Mouse (Mus musculus) G1E (cell line): Measurements from ENCODE around the gene Lrrc55. TPM values are rescaled to one million over a fixed set of nuclear protein-coding genes. Genes with fewer than 3 reads are reported as not detected.

Source experiments
- ATAC-seq: 2 replicates; pipeline ENCODE4 v1.8.0; 2016; ENCODE audit warnings: mild to moderate bottlenecking; ENCODE audit not compliant: insufficient number of reproducible peaks, poor library complexity, low FRiP score, severe bottlenecking; ENCODE audit errors: extremely low read depth
- DNase-seq: peaks from one replicate; pipeline ENCODE4 v3.0.0; 2012; ENCODE audit warnings: low spot score
- H3K27me3 ChIP-seq: 2 replicates; pipeline ENCODE4 v1.6.1; 2012; ENCODE audit warnings: mild to moderate bottlenecking, low read length, inconsistent platforms; ENCODE audit not compliant: insufficient read depth
- H3K36me3 ChIP-seq: replicated peaks from 2 replicates; pipeline ENCODE3; 2012; ENCODE audit warnings: mild to moderate bottlenecking, inconsistent platforms
- H3K4me1 ChIP-seq: 2 replicates; pipeline ENCODE4 v1.6.1; 2012; ENCODE audit warnings: low read depth, low read length, inconsistent platforms, mixed read lengths; ENCODE audit not compliant: insufficient read depth
- H3K4me3 ChIP-seq: 2 replicates; pipeline ENCODE4 v1.5.1; 2012; ENCODE audit warnings: low read depth, mild to moderate bottlenecking, inconsistent platforms, low read length, moderate library complexity, mixed read lengths
- H3K9me3 ChIP-seq: replicated peaks from 2 replicates; pipeline ENCODE4 v1.6.1; 2012; ENCODE audit warnings: inconsistent platforms
- CTCF ChIP-seq: IDR thresholded peaks from 2 replicates; pipeline ENCODE4 v1.5.1; 2012; ENCODE audit warnings: low read depth, low read length, inconsistent platforms, mixed read lengths
- GATA1 ChIP-seq: IDR thresholded peaks from 2 replicates; pipeline ENCODE4 v1.6.1; 2012; ENCODE audit warnings: borderline replicate concordance, low read length, inconsistent platforms, mixed read lengths
- GATA2 ChIP-seq: IDR thresholded peaks from 2 replicates; pipeline ENCODE4 v1.6.1; 2012; ENCODE audit warnings: low read depth, low read length, inconsistent platforms, borderline replicate concordance
- POLR2AphosphoS5 ChIP-seq: IDR thresholded peaks from 2 replicates; pipeline ENCODE4 v1.6.1; 2012; ENCODE audit warnings: low read depth, low read length, inconsistent platforms; ENCODE audit not compliant: insufficient replicate concordance
- TAL1 ChIP-seq: conservative IDR thresholded peaks from 2 replicates; pipeline ENCODE4 v1.6.1; 2012; ENCODE audit warnings: low read depth, low read length, inconsistent platforms, mixed read lengths
- polyA plus RNA-seq: library from polyadenylated mRNA; stranded (reverse); fragments of >175 nt; gene quantifications from 2 replicates; pipeline ENCODE4 v1.2.3, GENCODE M21; 2012
- total RNA-seq, 2 experiments: library from RNA; stranded (forward) in 1 of 2; stranded (reverse) in 1 of 2; fragments of 200-1000 nt in 1 of 2; fragments of >200 nt in 1 of 2; fragmentation: Nextera tagmentation in 1 of 2; gene quantifications; 2 replicates each; pipeline ENCODE4 v1.2.3; 2014 to 2017

The Lrrc55 gene
- total and polyA plus RNA-seq, 3 experiments = 0.44 TPM; not detected in 2

- no peaks in the 10 kb centered on the region for H3K9me3 ChIP-seq
- no peaks in the 10 kb centered on the region for H3K36me3 ChIP-seq
- DNase-seq = no peak
- TF ChIP-seq CTCF (no peak), GATA1 (no peak), TAL1 (no peak), POLR2AphosphoS5 (no peak), GATA2 (no peak)
- H3K4me3 ChIP-seq = no peak within 1 kb of the TSS
- peaks cover 7% of the 10 kb centered on the region; the same call in 1 of the 2 replicates for H3K4me1 ChIP-seq
- H3K27me3 ChIP-seq = peaks cover 18% of the 10 kb centered on the region
- ATAC-seq = no peak
These were observed 60.9 kb downstream of the Lrrc55 start, which contains the start of gene Aplnr for GRCm38 (mm10) chr2:85136089-85136488. Gene Aplnr (plus strand): TSS chr2:85136225.

DNA sequence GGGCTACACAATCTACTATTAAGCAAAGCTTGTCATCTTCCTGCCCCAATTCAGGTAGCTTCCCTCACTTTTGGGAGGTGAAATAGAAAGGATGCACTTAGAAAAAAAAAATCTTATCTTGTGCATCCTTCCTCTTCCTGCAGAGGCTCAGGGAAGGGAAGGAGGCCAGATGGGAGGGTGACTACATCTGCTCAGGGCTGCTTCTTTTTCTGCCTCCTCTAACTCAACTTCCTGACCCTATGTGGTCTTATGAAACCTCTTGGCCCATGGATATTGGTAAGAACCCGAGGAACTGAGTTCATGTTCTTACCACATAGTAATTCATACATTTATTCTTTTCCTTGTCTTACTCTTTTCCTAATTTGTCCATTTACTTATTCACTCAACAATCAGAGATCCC lies 61.9 kb downstream of the Lrrc55 start:
- Histone ChIP-seq H3K27me3 (peaks cover 18% of the 10 kb centered on the region), H3K4me3 (no peak overlapping the region), H3K9me3 (no peaks in the 10 kb centered on the region), H3K36me3 (no peaks in the 10 kb centered on the region), H3K4me1 (peaks cover 7% of the 10 kb centered on the region; the same call in 1 of the 2 replicates)
- no peak for ATAC-seq
- TF ChIP-seq GATA1 (no peak), CTCF (no peak), TAL1 (no peak), POLR2AphosphoS5 (no peak), GATA2 (no peak)
- DNase-seq = no peak

GRCm38 (mm10) chr2:85132204-85132603 lies 64.8 kb downstream of the Lrrc55 start:
- Histone ChIP-seq H3K4me3 (no peak overlapping the region), H3K27me3 (peaks cover 19% of the 10 kb centered on the region), H3K9me3 (no peaks in the 10 kb centered on the region), H3K36me3 (no peaks in the 10 kb centered on the region), H3K4me1 (peaks cover 7% of the 10 kb centered on the region; the same call in 1 of the 2 replicates)
- DNase-seq (no peak), ATAC-seq (no peak)
- TF ChIP-seq CTCF (no peak), GATA1 (no peak), GATA2 (no peak), TAL1 (no peak), POLR2AphosphoS5 (no peak)

- Histone ChIP-seq H3K36me3 (no peaks in the 10 kb centered on the region), H3K4me1 (peaks cover 7% of the 10 kb centered on the region; the same call in 1 of the 2 replicates), H3K9me3 (no peaks in the 10 kb centered on the region), H3K4me3 (no peak overlapping the region), H3K27me3 (peaks cover 14% of the 10 kb centered on the region)
- ATAC-seq (no peak), DNase-seq (no peak)
- TF ChIP-seq TAL1 = no peak
- TF ChIP-seq CTCF = no peak
- TF ChIP-seq POLR2AphosphoS5 = no peak
- TF ChIP-seq GATA2 = no peak
- TF ChIP-seq GATA1 = no peak
These were observed 65.3 kb downstream of the Lrrc55 start for GRCm38 (mm10) chr2:85131724-85132123.

DNA sequence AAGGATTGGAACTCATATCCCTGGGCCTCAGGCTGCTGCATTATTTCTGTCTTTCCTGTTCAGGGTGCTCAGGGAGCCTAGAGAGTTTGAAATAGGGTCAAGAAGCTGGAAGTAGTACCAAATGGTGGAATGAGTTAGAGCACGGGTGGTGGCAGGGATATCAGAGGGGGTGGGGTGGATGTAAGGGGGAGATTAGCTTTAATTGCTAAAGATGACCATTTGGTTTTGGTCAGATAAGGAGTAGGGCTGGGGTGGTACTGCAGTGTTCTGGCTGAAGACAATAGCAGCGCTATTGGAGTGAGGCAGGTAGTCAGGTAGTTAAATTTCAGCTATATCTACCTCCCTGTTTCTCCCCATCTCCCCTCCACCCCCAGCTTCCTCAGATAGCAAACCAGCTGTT lies 65.8 kb downstream of the Lrrc55 start:
- TF ChIP-seq CTCF (no peak), POLR2AphosphoS5 (no peak), GATA2 (no peak), GATA1 (no peak), TAL1 (no peak)
- Histone ChIP-seq H3K4me3 (no peak overlapping the region), H3K36me3 (no peaks in the 10 kb centered on the region), H3K9me3 (no peaks in the 10 kb centered on the region), H3K27me3 (peaks cover 11% of the 10 kb centered on the region), H3K4me1 (peaks cover 7% of the 10 kb centered on the region; the same call in 1 of the 2 replicates)
- DNase-seq (no peak), ATAC-seq (peak; percentile 40; the same call in 1 of the 2 replicates)

GRCm38 (mm10) chr2:85129496-85129971 lies 67.5 kb downstream of the Lrrc55 start:
- TF ChIP-seq GATA1 = no peak
- no peak for TF ChIP-seq GATA2
- TF ChIP-seq POLR2AphosphoS5 = no peak
- TF ChIP-seq CTCF = no peak
- no peak for TF ChIP-seq TAL1
- no peaks in the 10 kb centered on the region for H3K36me3 ChIP-seq
- no peak for DNase-seq
- no peaks in the 10 kb centered on the region for H3K9me3 ChIP-seq
- no peak overlapping the region for H3K4me3 ChIP-seq
- peaks cover 7% of the 10 kb centered on the region; the same call in 1 of the 2 replicates for H3K4me1 ChIP-seq
- H3K27me3 ChIP-seq = peaks cover 11% of the 10 kb centered on the region
- ATAC-seq = no peak
